Mouse (Mus musculus) gastrocnemius, postnatal 4 days (tissue): Measurements from ENCODE around the gene Bckdhb. TPM values are rescaled to one million over a fixed set of nuclear protein-coding genes. Genes with fewer than 3 reads are reported as not detected.
"Not testable (repeated sequence)": the region's sequence is repeated elsewhere in the genome, so short reads cannot be mapped to it uniquely, and the experiment has no call there.

Experiments
- DNase-seq, 2 experiments: peaks; one replicate each; pipeline ENCODE4 v3.0.0; 2021 to 2022; ENCODE audit warnings: low spot score in 2 of 2, mixed read lengths in 2 of 2
- total RNA-seq, 2 experiments: library from RNA; stranded (reverse); gene quantifications; 2 replicates each; pipeline ENCODE4 v1.2.3; 2021

Bckdhb gene
- total RNA-seq, 2 experiments from 2014 or later, result 15.2 to 24.1 TPM

DNA sequence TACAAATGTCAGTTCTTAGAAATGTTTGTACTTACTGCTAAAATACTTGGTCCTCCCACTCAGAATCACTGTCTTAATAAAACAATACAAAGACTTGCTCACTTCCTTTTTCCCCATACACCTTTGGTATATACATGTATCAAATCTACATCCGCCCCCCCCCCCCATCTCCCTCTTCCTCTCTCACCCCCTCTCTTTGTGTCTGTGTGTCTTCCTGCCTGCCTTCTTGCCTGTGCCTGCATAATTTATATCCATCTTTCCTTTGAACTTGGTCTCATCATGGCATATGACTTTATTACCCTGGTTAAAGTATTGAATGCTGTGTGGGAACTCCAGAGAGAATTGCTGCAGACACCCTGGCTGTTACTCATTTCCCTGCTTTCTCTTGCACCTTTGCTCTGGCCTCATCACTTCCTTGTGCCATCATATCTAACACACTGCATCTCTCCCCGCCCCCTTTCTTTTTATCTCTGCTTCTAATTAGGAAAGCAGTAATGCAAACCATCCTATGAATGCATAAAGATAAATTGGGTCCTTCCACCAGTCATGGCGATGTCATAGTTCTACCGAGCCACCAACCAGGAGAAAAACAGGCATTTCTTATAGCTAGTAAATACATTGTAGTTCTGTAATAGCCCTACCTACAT is 116.8 kb downstream of the Bckdhb start:
- no peak for DNase-seq

- no peak for DNase-seq
These were observed 117.6 kb downstream of the Bckdhb start for GRCm38 (mm10) chr9:84042539-84042938.

DNA sequence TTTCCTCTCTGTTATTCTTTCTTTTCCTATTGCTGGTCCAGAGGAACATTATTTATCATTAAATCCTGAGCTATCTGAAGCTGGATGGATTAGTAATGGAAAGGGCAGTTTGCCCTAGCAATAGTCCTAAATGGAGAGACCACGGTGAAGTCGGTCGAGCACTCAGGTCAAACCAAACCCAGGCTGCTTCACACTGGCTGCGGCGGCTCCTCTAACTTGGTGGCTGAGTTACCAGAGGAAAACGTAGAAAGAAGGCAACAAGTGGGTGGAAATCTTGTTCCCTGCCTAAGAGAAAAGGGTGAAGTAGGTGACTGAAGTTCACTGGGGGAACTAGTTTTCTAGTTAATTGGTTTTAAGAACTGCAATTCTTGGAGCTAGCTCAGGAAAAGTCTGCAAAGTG is 119.2 kb downstream of the Bckdhb start:
- no peak for DNase-seq

DNA sequence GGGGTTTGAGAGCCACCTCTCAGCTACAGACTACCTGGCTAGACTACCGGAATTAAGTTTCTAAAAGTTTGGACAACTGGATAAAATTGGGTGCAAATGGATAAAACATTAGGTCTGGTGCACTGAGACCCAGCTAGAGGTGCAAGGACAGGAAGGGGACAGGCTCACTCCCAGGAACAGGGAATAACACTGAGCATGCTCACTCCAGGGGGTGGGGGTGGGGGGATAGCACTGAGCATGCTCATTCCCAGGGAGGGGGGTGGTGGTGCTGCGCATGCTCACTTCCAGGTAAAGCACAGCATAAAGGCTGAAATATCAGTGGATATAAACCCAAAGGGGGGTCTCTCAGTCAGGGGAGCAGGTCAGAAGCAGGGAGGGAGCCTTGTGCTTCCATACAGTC is 120.7 kb downstream of the Bckdhb start:
- no peak for DNase-seq

DNA sequence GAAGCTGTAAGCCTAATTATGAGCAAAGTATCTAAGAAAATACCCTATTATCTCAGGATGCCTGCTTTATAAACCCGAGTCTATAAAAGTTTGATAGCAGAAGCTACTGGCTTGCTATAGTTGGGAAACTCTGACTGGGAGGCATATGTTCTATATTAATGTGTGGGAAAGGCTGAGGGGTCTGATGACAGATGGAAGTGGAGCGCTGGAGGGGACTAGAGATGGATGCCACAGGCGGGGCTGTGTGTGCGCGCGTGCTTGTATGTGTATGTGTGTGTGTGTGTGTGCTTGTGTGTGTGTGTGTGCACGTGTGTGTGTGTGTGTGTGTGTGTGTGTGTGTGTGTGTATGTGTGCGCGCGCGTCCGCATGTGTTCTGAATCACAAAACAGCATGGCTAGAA is 121.4 kb downstream of the Bckdhb start:
- DNase-seq, result no peak

GRCm38 (mm10) chr9:84046961-84047360 is 122.0 kb downstream of the Bckdhb start:
- DNase-seq, result no peak

DNA sequence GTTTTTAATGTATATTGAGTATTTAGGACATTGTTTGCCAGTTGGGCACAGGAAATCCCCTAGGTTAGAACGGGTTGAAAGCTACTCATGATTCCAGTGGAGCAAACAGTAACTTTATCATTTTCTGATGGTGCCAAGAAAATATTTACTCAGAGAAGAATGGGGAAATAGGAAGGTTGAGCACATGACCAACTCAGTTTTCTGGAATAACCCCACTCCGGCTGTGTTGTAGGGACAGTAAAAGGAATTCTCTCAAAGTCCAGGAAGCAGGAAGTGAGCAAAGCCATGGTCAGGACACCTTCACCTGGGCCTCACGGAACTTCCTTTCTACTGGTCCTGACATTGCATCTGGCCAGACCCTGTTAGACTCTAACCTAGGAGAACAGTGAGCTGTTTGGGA is 122.5 kb downstream of the Bckdhb start:
- no peak for DNase-seq

DNA sequence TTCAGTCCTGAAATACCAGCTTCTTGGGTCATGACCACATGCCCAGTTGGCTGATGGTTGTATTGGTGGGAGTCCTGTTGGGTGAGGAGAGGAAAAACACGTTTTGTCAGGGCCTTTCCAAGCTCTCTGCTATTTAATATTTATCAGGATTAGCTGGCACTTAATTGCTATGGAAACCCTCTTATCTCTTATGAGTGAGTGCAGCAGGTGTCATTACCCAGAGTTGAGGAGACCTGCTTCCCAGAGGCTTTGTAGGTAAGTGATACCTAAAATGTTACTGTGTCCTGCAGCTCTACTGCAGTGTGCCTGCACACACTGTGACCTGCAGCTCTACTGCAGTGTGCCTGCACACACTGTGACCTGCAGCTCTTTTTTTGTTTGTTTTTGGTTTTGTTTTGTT is 124.2 kb downstream of the Bckdhb start:
- no peak for DNase-seq

- no peak for DNase-seq
These were observed 126.1 kb downstream of the Bckdhb start for GRCm38 (mm10) chr9:84050867-84051635.

- DNase-seq, result no peak
These were observed 130.3 kb downstream of the Bckdhb start for GRCm38 (mm10) chr9:84055125-84055807.

- not testable (repeated sequence) for DNase-seq
These were observed 135.8 kb downstream of the Bckdhb start for GRCm38 (mm10) chr9:84060781-84061180.

DNA sequence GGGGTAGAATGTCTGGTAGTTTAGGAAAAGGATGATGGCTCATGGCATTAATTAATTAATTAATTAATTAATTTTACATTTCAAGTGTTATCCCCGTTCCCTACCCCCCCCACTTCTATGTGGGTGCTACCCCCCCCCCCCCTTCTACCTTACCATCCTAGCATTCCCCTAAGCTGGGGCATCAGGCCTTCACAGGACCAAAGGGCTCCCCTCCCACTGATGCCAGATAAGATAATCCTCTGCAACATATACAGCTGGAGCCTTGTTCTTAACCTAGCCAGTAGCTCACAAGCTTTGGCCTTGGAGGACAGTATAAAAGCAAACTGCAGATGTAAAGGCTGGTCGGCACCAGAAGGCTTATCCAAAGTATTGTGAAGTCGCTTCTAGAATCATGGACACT is 138.7 kb downstream of the Bckdhb start:
- no peak for DNase-seq

DNA sequence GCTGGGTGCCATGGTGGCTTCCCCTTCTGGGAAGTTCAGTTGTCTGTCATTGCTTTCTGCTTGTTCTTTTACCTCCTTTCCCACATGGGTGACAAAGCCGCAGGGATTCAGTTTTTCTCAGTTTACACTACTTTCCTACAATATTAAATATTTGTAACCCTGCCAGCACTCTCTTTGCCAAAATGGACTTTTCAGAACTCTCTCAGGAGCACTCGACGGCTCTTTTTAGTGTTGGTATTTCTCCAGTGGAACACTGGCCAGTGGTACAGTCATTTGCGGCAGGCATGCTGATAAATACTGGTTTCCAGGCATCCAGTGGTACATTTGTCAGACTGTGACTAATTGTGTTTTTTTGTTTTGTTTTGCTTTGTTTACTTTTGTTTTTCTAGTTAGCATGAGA is 139.2 kb downstream of the Bckdhb start:
- no peak for DNase-seq

GRCm38 (mm10) chr9:84070247-84070646 is 145.3 kb downstream of the Bckdhb start:
- DNase-seq, result no peak

GRCm38 (mm10) chr9:84070740-84071139 is 145.8 kb downstream of the Bckdhb start:
- DNase-seq, result no peak

- no peak for DNase-seq
These were observed 147.6 kb downstream of the Bckdhb start for GRCm38 (mm10) chr9:84072534-84072933.

GRCm38 (mm10) chr9:84073237-84073636 is 148.3 kb downstream of the Bckdhb start:
- no peak for DNase-seq

DNA sequence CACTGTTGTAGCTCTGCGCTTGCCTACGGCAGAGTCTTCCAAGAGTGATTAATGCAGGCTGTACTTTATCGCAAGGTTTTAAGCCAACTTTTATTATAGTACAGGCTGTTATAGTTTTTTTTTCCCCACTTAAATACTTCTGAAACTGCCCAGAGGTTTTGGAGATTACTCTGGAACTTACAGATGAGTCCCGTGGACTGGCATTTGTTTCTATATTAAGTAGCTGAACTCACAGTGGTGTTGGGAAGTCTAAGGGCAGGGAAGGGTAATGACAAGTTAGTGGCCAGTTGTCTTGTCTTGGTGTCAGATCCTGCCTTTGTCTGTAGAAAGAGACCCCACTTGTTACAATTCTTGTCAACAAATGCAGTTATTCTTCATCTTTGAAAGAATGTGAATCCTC is 158.6 kb downstream of the Bckdhb start:
- no peak for DNase-seq

DNA sequence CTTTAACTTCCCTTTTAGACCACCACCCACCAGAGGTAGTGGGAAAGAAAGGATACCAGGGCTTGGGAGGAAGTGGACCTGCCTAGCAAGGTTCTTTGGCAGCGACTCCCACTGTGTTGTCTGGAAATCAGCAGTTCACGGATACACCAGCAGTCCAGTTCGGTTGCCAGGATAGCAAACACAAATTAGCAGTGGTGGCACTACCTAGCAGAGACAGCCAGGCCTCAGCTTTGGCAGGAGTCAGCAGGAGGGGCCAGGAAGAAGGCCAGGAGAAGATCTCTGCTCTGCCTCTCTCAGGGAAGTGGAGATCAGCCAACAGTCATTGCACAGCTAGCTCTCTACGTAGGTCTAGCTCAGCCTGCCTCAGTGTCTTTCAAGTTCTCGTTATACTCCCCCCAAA is 159.7 kb downstream of the Bckdhb start:
- DNase-seq, result no peak

GRCm38 (mm10) chr9:84090316-84091063 is 165.5 kb downstream of the Bckdhb start:
- no peak for DNase-seq

- no peak for DNase-seq
These were observed 168.0 kb downstream of the Bckdhb start for GRCm38 (mm10) chr9:84092994-84093393.

GRCm38 (mm10) chr9:84094111-84094510 is 169.2 kb downstream of the Bckdhb start:
- peak in 1 of 2 experiments; percentile 28 for DNase-seq
